Mouse (Mus musculus) kidney, postnatal 0 days (tissue): ENCODE measurements around the gene Cntnap1. TPM values are rescaled to one million over a fixed set of nuclear protein-coding genes. Genes with fewer than 3 reads are reported as not detected.

Experiments used
- ATAC-seq: fragments of 200-750 bp; cut with Nextera tagmentation; replicated peaks from 2 replicates; pipeline ENCODE4 v1.8.0; 2017; ENCODE audit warnings: low read depth, moderate number of reproducible peaks, moderate TSS enrichment, moderate library complexity; ENCODE audit not compliant: low FRiP score
- DNase-seq: peaks from one replicate; pipeline ENCODE4 v3.0.0-alpha.2; 2016; ENCODE audit warnings: low spot score
- H3K27ac ChIP-seq: fragments of 300-500 bp; sonication (generic); 2 replicates; pipeline ENCODE4 v1.5.1; 2014; ENCODE audit warnings: mild to moderate bottlenecking
- H3K27me3 ChIP-seq: fragments of 300-500 bp; sonication (generic); 2 replicates; pipeline ENCODE4 v1.6.1; 2014; ENCODE audit warnings: low read length, mixed read lengths; ENCODE audit not compliant: insufficient read depth
- H3K36me3 ChIP-seq: fragments of 300-500 bp; sonication (generic); 2 replicates; pipeline ENCODE4 v1.6.1; 2014; ENCODE audit warnings: low read length, mixed read lengths; ENCODE audit not compliant: insufficient read depth
- H3K4me1 ChIP-seq: fragments of 300-500 bp; sonication (generic); replicated peaks from 2 replicates; pipeline ENCODE4 v1.6.1; 2014; ENCODE audit warnings: antibody characterized with exemption, low read length, mixed read lengths; ENCODE audit not compliant: insufficient read depth
- H3K4me2 ChIP-seq: fragments of 300-500 bp; sonication (generic); 2 replicates; pipeline ENCODE4 v1.6.1; 2014; ENCODE audit warnings: mild to moderate bottlenecking, low read length, moderate library complexity, mixed read lengths
- H3K4me3 ChIP-seq: fragments of 300-500 bp; sonication (generic); replicated peaks from 2 replicates; pipeline ENCODE4 v1.5.1; 2014; ENCODE audit warnings: low read depth, low read length
- H3K9ac ChIP-seq: fragments of 300-500 bp; sonication (generic); 2 replicates; pipeline ENCODE4 v1.6.1; 2014; ENCODE audit warnings: low read depth, low read length
- H3K9me3 ChIP-seq: fragments of 300-500 bp; sonication (generic); replicated peaks from 2 replicates; pipeline ENCODE4 v1.6.1; 2016; ENCODE audit warnings: low read length, inconsistent platforms, mixed read lengths
- CTCF ChIP-seq: IDR thresholded peaks from 2 replicates; pipeline ENCODE4 v1.5.1; 2016; ENCODE audit warnings: antibody characterized with exemption, low read depth, mild to moderate bottlenecking, moderate library complexity
- WGBS: fragments of 180-500 bp; shearing (Covaris S2); extraction: QIAGEN DNeasy Blood & Tissue Kit; methylation state at CpG from one replicate; pipeline ENCODE4 v1.1.7; 2014; 5-methylcytosine and 5-hydroxymethylcytosine counted together
- microRNA-seq: library from miRNA; unstranded; fragments of <30 nt; microRNA quantifications from one replicate; pipeline ENCODE4, GENCODE M21; 2016
- polyA plus RNA-seq: library from polyadenylated mRNA; unstranded; fragments of >200 nt; fragmentation: Nextera tagmentation; extraction: Ambion mirVana; gene quantifications from 2 replicates; pipeline ENCODE4 v1.2.1, GENCODE M21; 2015

Cntnap1 gene
- polyA plus RNA-seq, 1 experiment from 2014 or later = 0.78 TPM

GRCm38 (mm10) chr11:101235429-101235828 lies 65.1 kb downstream of the Cntnap1 start:
- no peaks in the 10 kb centered on the region for H3K27me3 ChIP-seq
- H3K9me3 ChIP-seq = no peaks in the 10 kb centered on the region
- no peak overlapping the region for H3K4me2 ChIP-seq
- ATAC-seq (no peak), DNase-seq (no peak)
- H3K36me3 ChIP-seq = no peaks in the 10 kb centered on the region
- peak; percentile 38; the same call in 1 of the 2 replicates for TF ChIP-seq CTCF
- H3K27ac ChIP-seq = no peak overlapping the region
- no peak overlapping the region for H3K9ac ChIP-seq
- no peak overlapping the region for H3K4me3 ChIP-seq
- H3K4me1 ChIP-seq = peaks cover 20% of the 10 kb centered on the region

GRCm38 (mm10) chr11:101236782-101237181 lies 66.5 kb downstream of the Cntnap1 start:
- H3K27me3 ChIP-seq = no peaks in the 10 kb centered on the region
- H3K4me1 ChIP-seq = peaks cover 9% of the 10 kb centered on the region; the same call in 1 of the 2 replicates
- ATAC-seq (no peak), DNase-seq (no peak)
- WGBS = 84% methylated on average over 5 of the region's 5 CpGs
- no peak overlapping the region for H3K4me2 ChIP-seq
- H3K36me3 ChIP-seq = no peaks in the 10 kb centered on the region
- H3K9me3 ChIP-seq = no peaks in the 10 kb centered on the region
- no peak overlapping the region for H3K9ac ChIP-seq
- no peak for TF ChIP-seq CTCF
- H3K4me3 ChIP-seq = no peak overlapping the region
- H3K27ac ChIP-seq = no peak overlapping the region

GRCm38 (mm10) chr11:101238071-101238647 lies 67.8 kb downstream of the Cntnap1 start:
- DNase-seq (no peak), ATAC-seq (no peak)
- H3K27ac ChIP-seq = peak overlapping the region; percentile 66
- no peaks in the 10 kb centered on the region for H3K4me1 ChIP-seq
- TF ChIP-seq CTCF = no peak
- H3K36me3 ChIP-seq = no peaks in the 10 kb centered on the region
- H3K9me3 ChIP-seq = no peaks in the 10 kb centered on the region
- H3K9ac ChIP-seq = no peak overlapping the region
- no peak overlapping the region for H3K4me3 ChIP-seq
- H3K27me3 ChIP-seq = no peaks in the 10 kb centered on the region
- no peak overlapping the region for H3K4me2 ChIP-seq
- WGBS = 29% methylated on average over 5 of the region's 5 CpGs

Small RNA genes within 50 kb of the gene (microRNA-seq; reads per million reads assigned to microRNA genes)
- gene Gm27626 = not detected

Other genes with a start within 250 kb of the Cntnap1 start
- gene Stat3, start 231.0 kb upstream of the Cntnap1 start, polyA plus RNA-seq = 48.0 and 51.8 TPM in 2 replicates
- 143 and 156 TPM in 2 replicates for gene Cavin1, start 199.6 kb upstream of the Cntnap1 start, polyA plus RNA-seq
- gene Atp6v0a1, start 161.1 kb upstream of the Cntnap1 start, polyA plus RNA-seq = 33.8 and 35.1 TPM in 2 replicates
- gene Naglu, start 100.5 kb upstream of the Cntnap1 start, polyA plus RNA-seq = 26.5 and 28.0 TPM in 2 replicates
- 0.13 and 0.42 TPM in 2 replicates for gene Hsd17b1, start 92.1 kb upstream of the Cntnap1 start, polyA plus RNA-seq
- 55.3 and 55.9 TPM in 2 replicates for gene Coasy, start 88.0 kb upstream of the Cntnap1 start, polyA plus RNA-seq
- 45.7 and 46.0 TPM in 2 replicates for gene Mlx, start 83.2 kb upstream of the Cntnap1 start, polyA plus RNA-seq
- gene Psmc3ip, start 75.1 kb upstream of the Cntnap1 start, polyA plus RNA-seq = 23.2 and 26.4 TPM in 2 replicates
- 23.2 and 23.7 TPM in 2 replicates for gene Retreg3, start 50.6 kb upstream of the Cntnap1 start, polyA plus RNA-seq
- 48.4 and 56.7 TPM in 2 replicates for gene Tubg1, start 50.6 kb upstream of the Cntnap1 start, polyA plus RNA-seq
- gene Tubg2, start 14.6 kb upstream of the Cntnap1 start, polyA plus RNA-seq = 4.3 and 4.9 TPM in 2 replicates
- gene Plekhh3, start 828 bp downstream of the Cntnap1 start, polyA plus RNA-seq = 14.1 and 16.6 TPM in 2 replicates
- gene Ccr10, start 4.9 kb downstream of the Cntnap1 start, polyA plus RNA-seq = 0.36 and 0.45 TPM in 2 replicates
- 18.6 and 20.3 TPM in 2 replicates for gene Ezh1, start 55.9 kb downstream of the Cntnap1 start, polyA plus RNA-seq
- 242 and 247 TPM in 2 replicates for gene Ramp2, start 75.5 kb downstream of the Cntnap1 start, polyA plus RNA-seq
- gene Vps25, start 83.2 kb downstream of the Cntnap1 start, polyA plus RNA-seq = 179 and 180 TPM in 2 replicates
- gene Wnk4, start 90.0 kb downstream of the Cntnap1 start, polyA plus RNA-seq = 47.0 and 48.8 TPM in 2 replicates
- gene Cntd1, start 108.5 kb downstream of the Cntnap1 start, polyA plus RNA-seq = 1.5 and 2.0 TPM in 2 replicates
- gene Coa3, start 108.6 kb downstream of the Cntnap1 start, polyA plus RNA-seq = 209 and 211 TPM in 2 replicates
- gene Becn1, start 131.8 kb downstream of the Cntnap1 start, polyA plus RNA-seq = 156 and 165 TPM in 2 replicates
- 102 and 104 TPM in 2 replicates for gene Psme3, start 145.7 kb downstream of the Cntnap1 start, polyA plus RNA-seq
- 0.37 and 0.58 TPM in 2 replicates for gene Aoc2, start 154.5 kb downstream of the Cntnap1 start, polyA plus RNA-seq
- 1.8 and 2.0 TPM in 2 replicates for gene Aoc3, start 160.1 kb downstream of the Cntnap1 start, polyA plus RNA-seq
- gene G6pc, start 197.0 kb downstream of the Cntnap1 start, polyA plus RNA-seq = 23.2 and 37.0 TPM in 2 replicates
- 58.4 and 66.0 TPM in 2 replicates for gene Aarsd1, start 247.1 kb downstream of the Cntnap1 start, polyA plus RNA-seq